Mouse (Mus musculus) NIH3T3 (cell line): ENCODE data around the gene Atp1b3.
"Not testable (repeated sequence)": the region's sequence is repeated elsewhere in the genome, so short reads cannot be mapped to it uniquely, and the experiment has no call there.

Experiments
- DNase-seq: peaks from one replicate; pipeline ENCODE4 v3.0.0-alpha.2; 2012; ENCODE audit warnings: low read depth

The Atp1b3 gene

DNA sequence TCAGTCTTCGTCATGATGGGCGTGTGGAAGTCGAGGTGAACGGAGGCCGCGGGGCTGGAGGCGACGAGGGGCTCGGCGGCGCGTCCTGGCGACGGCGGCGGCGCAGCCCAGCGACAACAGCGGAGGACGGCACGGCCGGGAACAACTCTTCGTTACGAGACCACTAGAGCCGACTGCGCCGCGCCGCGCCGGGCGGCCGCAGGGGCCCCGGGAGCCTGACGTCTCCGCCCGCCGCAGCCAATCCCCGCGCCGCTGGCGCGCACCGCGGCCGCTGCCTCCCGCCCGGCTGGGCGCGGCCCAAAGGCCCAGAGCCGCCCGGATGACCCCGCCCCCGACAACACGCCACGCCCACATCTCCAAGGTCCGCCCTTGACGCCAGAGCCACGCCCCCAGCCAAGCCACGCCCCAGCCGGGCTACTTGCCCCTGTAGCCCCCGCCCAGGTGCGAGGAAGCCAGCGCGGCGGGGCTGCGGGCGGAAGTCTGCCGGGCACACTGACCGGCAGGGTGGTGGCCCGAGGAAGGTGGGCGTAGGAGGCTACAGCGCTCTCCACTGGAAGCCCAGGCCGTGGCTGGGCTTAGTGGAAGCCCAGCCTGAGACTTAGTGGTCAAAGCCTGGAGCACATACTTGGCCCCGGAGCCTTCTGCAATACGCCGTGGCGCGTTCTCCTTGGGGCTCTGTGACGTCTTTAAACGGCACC lies at the start of gene Atp1b3:
TSS of gene Atp1b3 (minus strand) at position 302 of the 698 bp plus-strand sequence.
- peak; percentile 97 for DNase-seq

DNA sequence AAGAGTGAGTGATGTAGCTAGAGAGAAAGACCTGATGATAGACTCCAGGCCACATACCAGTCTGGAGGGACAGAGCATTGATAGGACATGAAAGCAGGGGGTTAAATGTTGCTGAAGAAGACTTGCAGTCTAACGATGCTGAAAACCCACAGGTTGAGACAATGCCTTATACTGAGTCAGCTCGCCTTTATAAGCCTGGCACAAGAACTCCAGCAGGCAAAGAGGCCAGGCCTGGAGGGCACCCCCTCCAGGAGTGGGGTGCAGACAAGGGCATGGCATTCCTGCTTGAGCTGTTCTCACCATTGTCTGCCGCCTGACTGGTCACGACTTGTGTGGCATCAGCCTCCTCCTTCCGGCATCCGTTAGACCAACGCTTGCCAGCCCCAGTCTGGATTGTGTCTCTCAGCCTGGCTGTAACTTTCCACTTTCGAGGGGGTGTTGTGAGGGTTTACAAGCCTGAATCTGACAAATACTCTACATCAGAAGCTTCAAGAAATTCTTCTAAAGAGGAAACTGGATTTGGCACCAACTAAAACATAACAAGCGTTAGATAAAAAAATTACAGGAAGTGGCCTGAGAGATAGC lies 48.7 kb upstream of the Atp1b3 start:
- no peak for DNase-seq

DNA sequence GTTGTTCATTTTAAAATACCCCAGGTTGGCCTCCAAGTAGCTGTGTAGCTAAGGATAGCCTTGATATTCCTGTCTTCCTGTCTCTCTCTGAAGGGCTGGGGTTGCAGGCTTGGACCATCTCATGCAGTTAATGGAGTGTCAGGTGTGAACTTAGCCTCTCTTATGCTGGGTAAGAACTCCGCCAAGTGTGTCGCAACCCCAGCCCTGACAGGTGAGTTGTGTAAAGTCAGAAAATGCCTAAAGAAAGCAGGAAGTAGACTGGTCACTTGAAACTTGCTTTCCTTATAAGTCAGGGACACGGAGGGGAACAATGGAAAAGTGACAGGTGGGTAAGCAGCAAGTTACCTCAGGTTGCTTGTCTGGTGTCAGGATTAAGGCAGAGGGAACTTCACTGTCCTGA lies 40.1 kb upstream of the Atp1b3 start:
- no peak for DNase-seq

- not testable (repeated sequence) for DNase-seq
These were observed 35.7 kb upstream of the Atp1b3 start for GRCm38 (mm10) chr9:96399916-96400315.

DNA sequence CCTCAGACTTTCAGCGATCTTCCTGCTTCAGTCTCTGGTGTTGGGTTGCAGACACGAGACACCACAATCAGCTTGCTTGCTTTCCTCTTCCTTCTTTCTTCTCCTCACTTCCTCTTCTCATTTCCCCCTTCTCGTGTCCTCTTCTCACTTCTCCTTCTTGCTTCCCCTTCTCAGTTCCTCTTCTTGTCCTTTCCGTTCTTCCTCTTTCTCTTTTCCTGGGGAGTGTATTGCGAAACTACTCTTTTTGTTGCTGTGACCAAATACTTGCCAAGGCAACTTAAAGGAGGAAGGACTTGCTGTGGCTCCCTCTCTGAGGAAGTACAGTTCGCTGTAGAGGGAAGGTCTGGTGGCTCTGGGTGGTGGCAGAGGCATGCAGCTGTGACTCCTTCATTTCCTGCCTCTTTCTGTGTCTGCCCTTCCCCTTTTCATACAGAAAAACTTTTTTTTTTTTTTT lies 35.2 kb upstream of the Atp1b3 start:
- DNase-seq, result no peak

DNA sequence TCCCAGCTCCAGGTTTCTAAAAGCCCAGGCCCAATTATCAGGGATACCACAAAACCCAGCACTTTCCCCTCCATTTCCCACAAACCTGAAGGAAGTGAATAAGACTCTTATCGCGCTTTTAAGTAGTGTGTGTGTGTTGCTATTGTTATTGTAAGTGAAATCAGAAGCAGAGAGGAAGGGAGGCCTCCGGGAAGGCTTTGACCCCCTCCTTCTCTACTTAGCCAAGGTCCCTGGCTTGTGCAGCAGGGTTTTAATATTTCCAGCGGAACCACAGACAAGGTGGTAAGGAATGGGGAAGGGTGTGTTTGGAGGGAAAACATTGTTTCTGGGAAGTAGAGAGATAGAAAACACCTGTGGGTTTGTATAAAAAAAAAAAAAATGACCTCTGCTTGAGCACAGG lies 34.4 kb upstream of the Atp1b3 start:
- DNase-seq, result no peak

GRCm38 (mm10) chr9:96398165-96398564 lies 33.9 kb upstream of the Atp1b3 start:
- DNase-seq, result no peak

DNA sequence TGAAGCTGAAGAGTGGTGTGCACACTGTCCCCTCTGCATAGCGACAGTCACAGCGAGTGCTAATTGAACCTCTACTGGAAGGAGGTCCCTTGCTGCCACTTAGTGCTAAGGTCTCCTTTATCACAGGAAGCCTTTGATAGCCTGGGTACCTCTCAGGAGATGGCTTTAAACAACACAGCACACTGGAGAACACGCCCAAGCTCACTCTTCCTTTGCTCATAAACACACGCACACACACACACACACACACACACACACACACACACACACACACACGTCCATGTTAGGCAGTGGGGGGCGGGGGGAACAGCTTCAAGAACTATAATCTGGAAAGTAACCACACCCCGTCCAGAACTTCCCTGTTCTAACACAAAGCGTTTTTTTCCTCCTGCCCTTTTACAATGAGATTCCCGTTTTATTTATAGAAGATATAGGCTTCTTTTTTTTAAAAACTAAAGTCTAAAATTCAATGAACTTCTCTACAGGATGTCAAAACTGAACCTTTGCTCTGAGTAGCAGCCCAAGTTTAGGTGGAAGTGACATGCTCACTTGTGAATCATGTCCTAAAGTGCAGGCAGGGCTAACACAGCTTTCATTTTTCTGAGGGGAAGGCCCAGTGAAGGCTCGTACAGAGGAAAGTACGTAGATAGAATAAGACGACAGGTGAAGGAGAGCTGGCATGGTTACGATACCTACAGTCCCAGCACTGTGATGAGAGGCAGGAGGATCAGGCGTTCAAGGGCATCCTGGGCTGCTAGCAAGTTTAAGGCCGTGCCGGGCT lies 30.9 kb upstream of the Atp1b3 start:
- DNase-seq, result no peak

GRCm38 (mm10) chr9:96393731-96394235 lies 29.5 kb upstream of the Atp1b3 start:
- no peak for DNase-seq

- DNase-seq, result peak; percentile 34
These were observed 28.9 kb upstream of the Atp1b3 start for GRCm38 (mm10) chr9:96393112-96393511.

DNA sequence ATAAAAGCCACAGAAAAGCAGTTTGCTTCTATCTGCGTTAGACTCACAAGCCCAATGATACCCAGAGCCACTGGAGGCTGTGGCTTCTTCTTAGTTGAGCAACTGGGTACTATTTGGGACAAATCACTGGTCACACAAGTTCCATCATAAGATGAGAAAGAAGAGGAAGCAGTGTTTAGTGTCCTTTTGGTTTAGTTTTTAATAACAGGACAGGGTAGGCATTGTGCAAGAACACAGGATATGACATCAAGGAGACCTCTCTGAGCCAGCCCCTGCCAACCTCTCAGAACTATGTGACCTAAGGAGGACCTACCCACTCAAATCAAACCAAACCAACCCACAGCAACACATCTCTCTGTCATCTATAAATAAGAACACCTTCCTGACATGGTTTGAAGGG lies 27.7 kb upstream of the Atp1b3 start:
- no peak for DNase-seq

DNA sequence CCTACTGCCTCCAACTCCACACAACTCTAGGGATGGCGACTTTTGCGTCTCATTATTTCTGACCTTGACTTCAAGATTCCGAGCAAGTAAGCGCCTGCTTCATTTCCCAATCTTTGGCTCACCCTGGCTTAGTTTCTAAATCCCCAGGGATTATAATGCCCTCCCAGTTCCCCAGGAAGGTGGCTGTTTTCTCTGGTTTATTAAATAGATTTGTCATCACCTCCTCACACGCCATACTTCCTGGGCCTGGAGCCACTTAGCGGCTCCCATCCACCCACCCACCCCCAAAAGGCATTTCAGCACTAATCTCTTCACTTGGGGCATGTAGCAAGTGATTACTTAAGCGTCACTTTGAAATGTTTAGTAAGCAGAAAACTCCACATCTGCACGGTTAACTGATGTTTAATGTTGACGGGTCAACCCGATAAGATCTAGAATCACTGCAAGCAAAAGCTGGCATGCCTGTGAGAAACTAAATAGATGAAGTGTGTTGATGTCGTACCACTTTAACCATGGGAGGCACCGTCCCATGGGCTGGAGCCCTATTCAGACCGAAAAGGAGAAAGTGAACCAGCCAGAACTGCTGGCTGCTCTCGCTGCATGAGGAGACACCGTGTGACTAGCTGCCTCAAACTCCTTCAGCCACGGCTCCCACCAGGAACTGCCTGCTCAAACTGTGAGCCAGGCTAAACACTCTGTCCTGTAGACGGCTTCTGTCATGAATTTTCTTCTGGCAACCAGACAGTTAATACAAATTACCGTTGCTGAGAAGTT lies 19.7 kb upstream of the Atp1b3 start:
- peak; percentile 57 for DNase-seq

GRCm38 (mm10) chr9:96382756-96383155 lies 18.5 kb upstream of the Atp1b3 start:
- DNase-seq, result no peak

- peak; percentile 82 for DNase-seq
These were observed 17.2 kb upstream of the Atp1b3 start for GRCm38 (mm10) chr9:96381393-96381792.

- no peak for DNase-seq
These were observed 15.3 kb upstream of the Atp1b3 start for GRCm38 (mm10) chr9:96379551-96379950.

DNA sequence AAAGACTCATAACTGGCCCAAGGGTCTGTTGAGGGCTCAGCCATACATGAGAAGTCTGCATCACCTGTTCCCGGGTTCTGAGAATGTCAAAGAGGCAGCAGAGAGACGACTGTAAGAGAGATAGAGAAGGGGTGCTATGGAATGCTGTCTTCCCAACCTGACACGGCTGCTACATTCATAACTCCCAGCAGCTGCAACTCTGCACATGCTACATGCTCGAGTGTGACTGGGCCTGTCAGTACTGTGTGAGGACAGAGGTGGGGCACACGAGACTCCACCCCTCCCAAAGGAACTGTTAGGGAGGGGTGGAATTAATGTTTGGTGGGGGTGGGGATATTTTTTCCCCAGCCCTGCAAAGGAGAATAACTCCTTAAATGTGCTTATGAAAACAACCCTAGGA lies 14.5 kb upstream of the Atp1b3 start:
- DNase-seq, result no peak

DNA sequence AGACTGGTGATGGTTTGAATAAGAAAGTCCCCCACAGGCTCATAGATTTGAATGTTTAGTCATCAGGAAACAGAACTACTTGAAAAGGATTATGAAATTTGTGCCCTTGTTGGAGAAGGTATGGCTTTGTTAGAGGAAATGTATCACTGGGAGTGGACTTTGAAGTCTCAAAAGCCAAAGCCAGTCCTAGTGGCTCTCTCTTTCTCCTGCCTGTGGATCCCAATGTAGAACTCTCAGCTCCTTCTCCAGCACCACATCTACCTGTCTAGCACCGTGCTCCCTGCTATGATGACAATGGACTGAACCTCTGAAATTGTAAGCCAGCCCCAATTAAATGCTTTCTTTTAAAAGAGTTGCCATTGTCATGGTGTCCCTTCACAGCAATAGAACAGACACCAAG lies 12.9 kb upstream of the Atp1b3 start:
- no peak for DNase-seq

DNA sequence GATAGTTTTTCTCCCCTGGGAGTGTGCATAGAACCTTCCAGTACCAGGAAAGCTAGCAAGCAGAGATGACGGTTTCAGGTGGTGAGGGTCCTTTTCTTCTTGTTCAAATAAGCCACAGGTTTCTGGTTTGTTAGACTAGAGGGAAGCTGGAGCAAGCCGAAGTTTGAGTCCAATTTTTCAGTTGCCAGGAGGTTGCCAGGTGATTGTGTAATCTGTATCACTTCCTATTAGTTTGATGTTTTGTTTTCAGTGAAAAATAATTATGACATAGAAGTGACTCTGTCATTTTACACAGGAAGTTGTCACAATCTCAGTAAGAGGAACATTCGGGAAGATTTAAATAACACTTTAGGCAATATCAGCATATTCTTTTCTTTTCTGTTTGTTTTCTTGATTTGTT lies 11.6 kb upstream of the Atp1b3 start:
- DNase-seq, result no peak

DNA sequence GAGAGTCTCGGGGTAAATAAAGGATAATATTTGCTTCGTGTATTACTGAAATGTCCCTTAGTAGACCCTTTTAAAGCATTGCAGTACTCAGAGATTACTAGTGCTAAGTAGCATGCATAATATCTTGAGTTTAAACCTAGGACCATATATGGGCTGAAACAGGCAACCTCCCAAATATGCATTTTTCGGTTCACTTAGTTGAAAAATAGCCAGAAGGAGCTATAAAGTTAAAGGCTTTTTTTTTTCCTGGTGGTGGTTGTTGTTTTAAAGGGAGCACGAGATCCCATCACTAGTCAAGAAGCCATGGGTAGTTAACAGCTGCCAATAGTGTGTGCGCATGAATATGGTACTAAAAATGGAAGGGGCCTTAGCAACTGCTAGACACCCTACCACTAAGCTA lies 6.8 kb upstream of the Atp1b3 start:
- DNase-seq, result no peak

DNA sequence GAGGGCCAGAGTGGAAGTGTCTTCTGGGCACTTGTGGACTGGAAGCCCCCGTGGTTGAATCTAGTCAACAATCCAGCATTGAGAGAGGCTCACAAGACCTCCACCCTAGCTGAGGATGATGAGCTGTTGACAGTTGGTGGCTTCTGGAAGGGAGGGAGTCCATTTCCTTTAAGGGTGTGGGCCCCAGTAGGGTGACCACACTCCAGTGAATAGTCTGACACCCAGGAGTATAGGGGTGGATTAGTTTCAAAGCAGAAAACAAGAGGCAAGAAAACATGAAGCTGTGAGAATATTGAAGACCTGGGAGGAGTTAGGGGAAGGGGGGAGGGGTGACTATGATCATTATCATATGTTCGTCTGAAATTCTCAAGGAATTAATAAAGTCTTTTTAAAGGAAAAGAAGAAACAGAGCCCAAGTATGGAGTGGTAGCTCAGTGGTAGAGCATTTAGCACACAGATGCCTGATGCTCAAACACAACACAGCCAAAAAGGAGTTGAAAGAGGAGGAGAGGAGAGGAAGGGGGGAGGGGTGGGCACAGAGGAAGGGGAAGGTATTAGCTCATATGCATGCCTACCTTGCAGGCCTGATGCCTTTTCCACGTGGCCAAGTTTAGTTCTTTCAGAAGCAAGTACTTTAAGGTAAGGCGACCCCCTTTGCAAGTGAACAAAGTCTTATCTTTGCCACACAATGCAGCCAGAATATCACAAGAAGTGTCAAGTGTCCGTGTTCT lies 5.6 kb upstream of the Atp1b3 start:
- DNase-seq, result no peak

DNA sequence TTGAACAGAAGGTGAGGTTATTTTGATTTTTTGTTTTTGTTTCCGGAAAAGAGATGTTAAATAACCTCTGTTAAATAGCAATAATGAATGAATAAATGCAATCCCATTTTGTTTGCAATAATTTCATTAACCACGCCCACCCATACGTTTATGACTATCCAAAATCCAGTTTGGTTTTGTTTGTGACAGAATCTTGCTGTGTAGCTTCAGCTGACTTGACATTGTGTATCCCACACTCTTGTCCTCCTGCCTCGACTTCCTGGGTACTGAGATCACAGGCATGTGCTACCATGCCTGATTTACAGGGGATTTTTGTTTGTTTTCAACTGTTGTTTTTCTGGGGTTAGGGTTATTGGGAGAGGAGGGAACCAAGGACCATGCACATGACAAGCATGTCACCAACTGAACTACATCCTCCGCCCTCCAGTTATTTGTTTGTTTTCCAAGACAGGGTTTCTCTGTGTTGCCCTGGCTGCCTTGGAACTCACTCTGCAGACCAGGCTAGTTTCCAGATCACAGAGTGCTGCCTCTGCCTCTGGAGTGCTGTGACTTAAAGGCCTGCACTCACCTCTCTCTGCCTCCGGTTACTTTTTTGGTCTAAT lies 1.1 kb upstream of the Atp1b3 start:
- DNase-seq, result no peak
